Mouse (Mus musculus): ENCODE measurements around the gene Lyplal1. TPM values are rescaled to one million over a fixed set of nuclear protein-coding genes. Genes with fewer than 3 reads are reported as not detected.

Lyplal1 gene
- polyA plus RNA-seq (2012; rRNA removed) = 0.78 and 1.00 TPM in 2 replicates

DNA sequence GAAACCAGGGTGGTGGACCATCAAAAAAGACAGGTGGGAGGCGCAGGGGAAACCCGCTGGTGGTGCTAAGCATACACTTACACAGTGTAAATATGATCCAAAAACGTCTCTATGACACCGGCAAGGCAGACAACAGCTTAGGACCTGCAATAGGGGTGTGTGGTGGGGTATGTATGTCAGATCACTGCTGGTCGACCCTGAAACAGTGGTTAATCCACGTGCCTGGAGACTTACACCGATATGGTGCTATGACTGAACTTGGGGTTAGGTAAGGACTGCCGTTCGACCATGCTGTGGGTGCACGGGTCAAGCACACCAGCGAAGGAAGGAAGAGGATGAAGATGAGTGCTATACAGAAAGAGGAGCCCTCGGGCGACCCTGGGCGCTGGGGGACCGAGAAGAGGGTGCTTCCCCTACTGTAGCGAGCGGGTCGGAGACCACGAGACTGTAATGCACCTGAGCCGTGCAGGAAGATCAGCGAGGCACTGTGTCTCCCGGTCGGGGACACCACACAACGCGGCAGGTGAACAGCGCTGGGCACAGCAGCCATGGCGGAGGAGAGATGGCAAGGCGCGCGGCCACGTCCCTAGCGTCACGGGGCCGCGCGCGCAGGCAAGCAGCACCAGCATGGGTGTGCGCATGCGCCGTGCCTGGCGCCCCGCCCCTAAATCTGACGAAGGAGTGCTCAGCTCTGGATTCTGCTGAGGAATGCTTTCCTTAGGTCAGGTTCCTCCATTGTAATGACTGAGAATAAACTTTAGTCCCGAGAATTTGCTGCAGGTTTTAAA, at the start of gene Lyplal1:
Lyplal1 (minus strand) TSS at position 610 of the 788 bp plus-strand sequence.
- TF ChIP-seq CTCF (IDR thresholded peaks at IDR 0.05; ENCODE audit: extremely low read depth, insufficient read depth, insufficient read length, insufficient replicate concordance) (no peak), POLR2A (IDR thresholded peaks at IDR 0.05; ENCODE audit: low read depth, low read length) (no peak)
- peaks cover 7% of the 10 kb centered on the region; the same call in 1 of the 2 replicates for H3K4me1 ChIP-seq (ENCODE audit: control insufficient read depth, insufficient read depth, insufficient read length)
- peak in 1 of 2 experiments; percentile 46 for DNase-seq (ENCODE audit: low read depth in 1 of 2, low spot score in 2 of 2)
- WGBS = 4% methylated on average over 44 of the region's 44 CpGs
- no peak within 1 kb of the TSS for H3K27ac ChIP-seq (ENCODE audit: insufficient read depth, low read length)
- no peaks in the 10 kb centered on the region for H3K36me3 ChIP-seq (ENCODE audit: control insufficient read depth, insufficient read depth, low read length)
- no peaks in the 10 kb centered on the region for H3K27me3 ChIP-seq (ENCODE audit: control insufficient read depth, insufficient read depth, low read length)
- H3K4me3 ChIP-seq (ENCODE audit: extremely low read depth, insufficient read depth, insufficient read length) = peak within 1 kb of the TSS; percentile 66

DNA sequence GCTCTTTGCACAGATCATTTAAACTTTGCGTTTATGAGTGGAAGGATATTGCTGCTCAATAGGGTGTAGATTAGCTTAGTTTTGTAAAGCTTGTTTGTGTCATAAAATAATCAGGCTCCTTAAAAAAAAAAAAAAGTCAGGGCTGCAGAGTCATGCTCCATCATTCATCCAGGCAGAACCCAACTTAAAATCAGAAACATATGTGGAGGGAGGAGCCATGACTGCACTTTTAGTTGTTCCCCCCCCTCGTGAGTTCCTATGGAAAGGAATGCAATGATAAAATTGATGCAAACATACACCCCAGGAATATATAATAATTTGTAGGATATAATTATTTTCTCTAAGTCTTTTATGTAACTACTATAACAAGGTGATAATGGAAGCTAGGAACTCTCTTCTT, 46.5 kb upstream of the Lyplal1 start:
- H3K36me3 ChIP-seq (ENCODE audit: control insufficient read depth, insufficient read depth, low read length) = no peaks in the 10 kb centered on the region
- no peak for DNase-seq (ENCODE audit: low read depth in 1 of 2, low spot score in 2 of 2)
- H3K27ac ChIP-seq (ENCODE audit: insufficient read depth, low read length) = no peak overlapping the region
- TF ChIP-seq CTCF (IDR thresholded peaks at IDR 0.05; ENCODE audit: extremely low read depth, insufficient read depth, insufficient read length, insufficient replicate concordance) (no peak), POLR2A (IDR thresholded peaks at IDR 0.05; ENCODE audit: low read depth, low read length) (no peak)
- no peak overlapping the region for H3K4me3 ChIP-seq (ENCODE audit: extremely low read depth, insufficient read depth, insufficient read length)
- H3K4me1 ChIP-seq (ENCODE audit: control insufficient read depth, insufficient read depth, insufficient read length) = no peaks in the 10 kb centered on the region
- no peaks in the 10 kb centered on the region for H3K27me3 ChIP-seq (ENCODE audit: control insufficient read depth, insufficient read depth, low read length)
- 82% methylated on average over 2 of the region's 2 CpGs for WGBS

DNA sequence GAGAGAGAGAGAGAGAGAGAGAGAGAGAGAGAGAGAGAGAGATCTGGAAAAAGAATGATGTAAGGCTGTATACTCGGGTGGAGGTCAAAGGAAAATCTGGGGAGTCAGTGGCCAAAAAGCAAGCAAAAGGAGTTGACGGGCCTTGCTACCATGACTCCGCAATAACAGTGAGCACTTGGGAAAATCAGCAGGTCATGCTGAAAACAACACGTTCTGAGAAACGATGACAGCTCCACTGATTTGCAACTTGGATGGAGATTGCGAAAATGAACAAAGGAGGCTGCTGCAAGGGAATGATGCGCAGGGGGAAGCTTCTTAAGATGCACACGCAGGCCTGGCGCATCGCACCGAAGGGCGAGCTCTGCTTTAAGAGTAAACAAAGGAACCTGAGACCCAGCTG, 46.1 kb upstream of the Lyplal1 start:
- Histone ChIP-seq H3K4me3 (ENCODE audit: extremely low read depth, insufficient read depth, insufficient read length) (no peak overlapping the region), H3K27ac (ENCODE audit: insufficient read depth, low read length) (no peak overlapping the region), H3K27me3 (ENCODE audit: control insufficient read depth, insufficient read depth, low read length) (no peaks in the 10 kb centered on the region), H3K36me3 (ENCODE audit: control insufficient read depth, insufficient read depth, low read length) (no peaks in the 10 kb centered on the region), H3K4me1 (ENCODE audit: control insufficient read depth, insufficient read depth, insufficient read length) (no peaks in the 10 kb centered on the region)
- no peak for TF ChIP-seq POLR2A (IDR thresholded peaks at IDR 0.05; ENCODE audit: low read depth, low read length)
- no peak for TF ChIP-seq CTCF (IDR thresholded peaks at IDR 0.05; ENCODE audit: extremely low read depth, insufficient read depth, insufficient read length, insufficient replicate concordance)
- no peak for DNase-seq (ENCODE audit: low read depth in 1 of 2, low spot score in 2 of 2)
- 82% methylated on average over 12 of the region's 12 CpGs for WGBS

DNA sequence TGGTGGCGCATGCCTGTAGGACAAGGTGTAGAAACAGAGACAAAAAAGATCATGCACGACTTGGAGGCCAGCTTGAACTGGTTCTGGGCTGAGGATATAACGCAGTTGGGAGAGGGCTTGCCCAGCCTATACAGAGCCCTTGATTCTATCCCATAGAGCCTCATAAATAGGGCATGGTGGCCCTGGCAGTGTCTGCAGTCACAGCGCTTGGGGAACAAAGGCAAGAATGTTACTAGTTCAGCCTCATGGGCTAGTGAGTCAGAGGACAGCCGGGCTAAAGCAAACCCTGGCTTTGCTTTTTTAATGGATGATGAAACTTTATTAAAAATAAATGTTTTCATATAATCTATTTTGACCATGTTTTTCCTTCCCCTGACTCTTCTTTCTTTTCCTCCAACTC, 33.3 kb upstream of the Lyplal1 start:
- Histone ChIP-seq H3K36me3 (ENCODE audit: control insufficient read depth, insufficient read depth, low read length) (no peaks in the 10 kb centered on the region), H3K27ac (ENCODE audit: insufficient read depth, low read length) (no peak overlapping the region), H3K27me3 (ENCODE audit: control insufficient read depth, insufficient read depth, low read length) (no peaks in the 10 kb centered on the region), H3K4me1 (ENCODE audit: control insufficient read depth, insufficient read depth, insufficient read length) (no peaks in the 10 kb centered on the region), H3K4me3 (ENCODE audit: extremely low read depth, insufficient read depth, insufficient read length) (no peak overlapping the region)
- no peak for TF ChIP-seq CTCF (IDR thresholded peaks at IDR 0.05; ENCODE audit: extremely low read depth, insufficient read depth, insufficient read length, insufficient replicate concordance)
- no peak for TF ChIP-seq POLR2A (IDR thresholded peaks at IDR 0.05; ENCODE audit: low read depth, low read length)
- WGBS = 88% methylated on average over 5 of the region's 5 CpGs
- DNase-seq (ENCODE audit: low read depth in 1 of 2, low spot score in 2 of 2) = no peak

DNA sequence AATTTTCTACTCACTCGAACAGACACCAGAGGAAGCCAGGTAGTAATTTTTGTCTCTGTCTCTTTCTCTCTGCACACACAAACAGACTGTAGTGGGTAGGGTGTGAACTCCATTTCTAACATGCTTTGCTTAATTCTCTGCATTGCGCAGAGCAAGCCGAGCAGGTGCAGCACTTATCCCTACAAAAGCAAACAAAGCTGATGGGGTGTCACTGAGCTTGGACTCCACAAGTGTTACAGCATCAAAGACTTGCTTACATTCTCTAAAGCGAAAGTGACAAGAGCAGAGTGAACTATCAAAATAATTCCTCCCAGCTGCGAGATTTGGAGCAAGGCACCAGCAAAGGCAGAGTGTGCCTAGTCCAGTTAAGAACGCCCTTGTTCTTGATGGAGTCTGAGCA, 28.3 kb upstream of the Lyplal1 start:
- TF ChIP-seq POLR2A (IDR thresholded peaks at IDR 0.05; ENCODE audit: low read depth, low read length) (no peak), CTCF (IDR thresholded peaks at IDR 0.05; ENCODE audit: extremely low read depth, insufficient read depth, insufficient read length, insufficient replicate concordance) (no peak)
- no peaks in the 10 kb centered on the region for H3K36me3 ChIP-seq (ENCODE audit: control insufficient read depth, insufficient read depth, low read length)
- no peak for DNase-seq (ENCODE audit: low read depth in 1 of 2, low spot score in 2 of 2)
- 82% methylated on average over 6 of the region's 6 CpGs for WGBS
- H3K27me3 ChIP-seq (ENCODE audit: control insufficient read depth, insufficient read depth, low read length) = no peaks in the 10 kb centered on the region
- H3K4me1 ChIP-seq (ENCODE audit: control insufficient read depth, insufficient read depth, insufficient read length) = no peaks in the 10 kb centered on the region
- H3K27ac ChIP-seq (ENCODE audit: insufficient read depth, low read length) = no peak overlapping the region
- H3K4me3 ChIP-seq (ENCODE audit: extremely low read depth, insufficient read depth, insufficient read length) = no peak overlapping the region

DNA sequence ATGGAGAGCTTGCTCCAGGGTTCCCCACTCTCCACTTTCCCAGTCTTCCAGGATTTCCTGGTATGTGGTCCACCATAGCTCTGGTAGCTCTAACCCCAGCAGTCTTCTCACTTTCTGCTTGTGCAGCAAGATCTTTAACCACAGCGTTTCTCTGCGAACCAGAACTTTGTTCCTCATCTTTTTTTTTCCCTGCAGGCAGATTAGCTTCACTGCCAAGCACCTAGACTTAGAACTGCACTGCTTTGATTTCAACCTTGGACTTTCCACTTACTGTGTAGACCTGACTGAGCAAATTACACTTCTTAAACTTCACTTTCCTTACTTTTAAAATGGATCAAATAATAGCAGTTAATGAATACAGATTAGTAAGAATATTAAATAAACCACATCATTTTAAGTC, 23.1 kb upstream of the Lyplal1 start:
- H3K27ac ChIP-seq (ENCODE audit: insufficient read depth, low read length) = no peak overlapping the region
- H3K4me3 ChIP-seq (ENCODE audit: extremely low read depth, insufficient read depth, insufficient read length) = no peak overlapping the region
- TF ChIP-seq CTCF (IDR thresholded peaks at IDR 0.05; ENCODE audit: extremely low read depth, insufficient read depth, insufficient read length, insufficient replicate concordance) = no peak
- TF ChIP-seq POLR2A (IDR thresholded peaks at IDR 0.05; ENCODE audit: low read depth, low read length) = no peak
- H3K36me3 ChIP-seq (ENCODE audit: control insufficient read depth, insufficient read depth, low read length) = no peaks in the 10 kb centered on the region
- H3K4me1 ChIP-seq (ENCODE audit: control insufficient read depth, insufficient read depth, insufficient read length) = no peaks in the 10 kb centered on the region
- no peak for DNase-seq (ENCODE audit: low read depth in 1 of 2, low spot score in 2 of 2)
- no peaks in the 10 kb centered on the region for H3K27me3 ChIP-seq (ENCODE audit: control insufficient read depth, insufficient read depth, low read length)
- 70% methylated on average over 2 of the region's 2 CpGs for WGBS

DNA sequence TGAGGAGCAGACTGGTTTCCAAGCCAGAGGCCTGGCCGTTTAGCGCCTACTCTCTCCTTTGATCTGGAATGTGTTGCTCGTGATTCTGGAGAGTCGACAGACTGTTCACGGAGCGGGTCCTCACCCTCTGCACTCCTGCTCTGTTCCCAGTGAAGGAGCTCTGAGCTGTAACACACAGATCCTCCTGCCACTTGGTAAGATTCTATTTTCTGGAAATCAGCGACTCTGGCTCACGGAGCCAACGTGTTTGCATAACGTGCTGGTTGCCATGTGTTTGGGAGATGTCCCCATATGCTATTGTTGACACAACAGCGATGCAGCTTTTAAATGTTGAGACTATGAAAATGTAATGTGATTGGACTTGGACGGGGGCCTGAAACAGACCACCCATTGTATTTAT, 20.8 kb upstream of the Lyplal1 start:
- Histone ChIP-seq H3K27me3 (ENCODE audit: control insufficient read depth, insufficient read depth, low read length) (no peaks in the 10 kb centered on the region), H3K27ac (ENCODE audit: insufficient read depth, low read length) (no peak overlapping the region), H3K36me3 (ENCODE audit: control insufficient read depth, insufficient read depth, low read length) (no peaks in the 10 kb centered on the region), H3K4me3 (ENCODE audit: extremely low read depth, insufficient read depth, insufficient read length) (no peak overlapping the region), H3K4me1 (ENCODE audit: control insufficient read depth, insufficient read depth, insufficient read length) (no peaks in the 10 kb centered on the region)
- 81% methylated on average over 12 of the region's 12 CpGs for WGBS
- no peak for DNase-seq (ENCODE audit: low read depth in 1 of 2, low spot score in 2 of 2)
- no peak for TF ChIP-seq CTCF (IDR thresholded peaks at IDR 0.05; ENCODE audit: extremely low read depth, insufficient read depth, insufficient read length, insufficient replicate concordance)
- no peak for TF ChIP-seq POLR2A (IDR thresholded peaks at IDR 0.05; ENCODE audit: low read depth, low read length)

Measured in spleen, adult 2 months (tissue).